12 mouse cellular contexts compared by ENCODE assay signal in genomic region chr13:92594481-92594880, GRCm38 (mm10). TPM values are rescaled to one million over a fixed set of nuclear protein-coding genes. Genes with fewer than 3 reads are reported as not detected.
DNase-seq lines count a peak whose midpoint lies in the region; ATAC-seq and TF ChIP-seq lines count a peak whose summit lies in the region.
"Had no signal": no experiment of that assay in that cellular context is flagged by ENCODE, and none has a peak within 500 bp of the region (broad histone marks: within the 10 kb centered on the region; RNA-seq: fewer than 3 reads in every experiment).

No protein-coding gene starts in this region.

- H3K9me3 ChIP-seq in heart, embryonic 13.5 days, result no peaks in the 10 kb centered on the region
- no peaks in the 10 kb centered on the region for H3K9me3 ChIP-seq in forebrain, embryonic 15.5 days
- H3K9me3 ChIP-seq in liver, embryonic 14.5 days (ENCODE audit: control insufficient read depth, low read length), result no peaks in the 10 kb centered on the region

- H3K4me2 ChIP-seq in heart, embryonic 13.5 days, result no peak overlapping the region
- H3K4me2 ChIP-seq in forebrain, embryonic 15.5 days (replicated peaks), result no peak overlapping the region
- peak overlapping the region; percentile 76 for H3K4me2 ChIP-seq in liver, embryonic 14.5 days (ENCODE audit: low read depth)

- no peaks in the 10 kb centered on the region for H3K27me3 ChIP-seq in heart, embryonic 13.5 days (replicated peaks)
- H3K27me3 ChIP-seq in forebrain, embryonic 15.5 days, result no peaks in the 10 kb centered on the region
- no peaks in the 10 kb centered on the region for H3K27me3 ChIP-seq in liver, embryonic 14.5 days (ENCODE audit: control insufficient read depth, insufficient read depth, low read length)

- H3K4me3 ChIP-seq in heart, embryonic 13.5 days, result no peak overlapping the region
- H3K4me3 ChIP-seq in forebrain, embryonic 15.5 days, result no peak overlapping the region
- no peak overlapping the region for H3K4me3 ChIP-seq in liver, embryonic 14.5 days (ENCODE audit: insufficient read depth in 1 of 2, low read depth in 2 of 2, low read length in 2 of 2)
- no peak overlapping the region for H3K4me3 ChIP-seq in gastrocnemius, adult 2 months

- DNase-seq in heart, adult 9 months (ENCODE audit: low spot score in 2 of 2), result no peak
- peak; percentile 46 for DNase-seq in Muller cell, postnatal 12 days (ENCODE audit: inconsistent ontology term)
- no peak for DNase-seq in liver, embryonic 14.5 days (ENCODE audit: low read depth in 3 of 3, low spot score in 3 of 3)
- DNase-seq in gastrocnemius, adult 2 months, result no peak
- no peak for DNase-seq in ovary, postnatal 14 days (ENCODE audit: low spot score)
- no peak for DNase-seq in testis, postnatal 10 days (ENCODE audit: low spot score)
- DNase-seq: heart, adult 18-20 months; kidney, adult 8-10 months had no signal

- no peak for TF ChIP-seq CTCF in liver, embryonic 14.5 days (IDR thresholded peaks at IDR 0.05; ENCODE audit: low read depth)
- no peak for TF ChIP-seq CTCF in gastrocnemius, adult 2 months (IDR thresholded peaks at IDR 0.05)

- H3K4me1 ChIP-seq in heart, embryonic 13.5 days, result peaks cover 34% of the 10 kb centered on the region
- peaks cover 23% of the 10 kb centered on the region for H3K4me1 ChIP-seq in forebrain, embryonic 15.5 days
- H3K4me1 ChIP-seq in liver, embryonic 14.5 days (replicated peaks; ENCODE audit: control insufficient read depth in 2 of 2, insufficient read depth in 2 of 2, low read length in 1 of 2), result peaks cover 55 to 75% of the 10 kb centered on the region in 2 experiments

- 70% methylated on average over 6 of the region's 6 CpGs for WGBS in heart, embryonic 13.5 days
- 20% methylated on average over 6 of the region's 6 CpGs for WGBS in forebrain, embryonic 15.5 days
- WGBS in liver, embryonic 14.5 days (ENCODE audit: insufficient replicate concordance), result 67% methylated on average over 6 of the region's 6 CpGs

- peak overlapping the region; percentile 60; the same call in 1 of the 2 replicates for H3K27ac ChIP-seq in heart, embryonic 13.5 days (replicated peaks)
- peak overlapping the region; percentile 41; the same call in 1 of the 2 replicates for H3K27ac ChIP-seq in forebrain, embryonic 15.5 days (replicated peaks)
- peak overlapping the region; percentile 95 for H3K27ac ChIP-seq in liver, embryonic 14.5 days
- H3K27ac ChIP-seq in gastrocnemius, adult 2 months, result no peak overlapping the region

- no peaks in the 10 kb centered on the region for H3K36me3 ChIP-seq in heart, embryonic 13.5 days
- no peaks in the 10 kb centered on the region for H3K36me3 ChIP-seq in forebrain, embryonic 15.5 days
- no peaks in the 10 kb centered on the region for H3K36me3 ChIP-seq in liver, embryonic 14.5 days (replicated peaks; ENCODE audit: control insufficient read depth, insufficient read depth, low read depth)

- intact Hi-C loops in gastrocnemius, adult 2 months (cut with DNase I), result no loop called here

- no peak overlapping the region for H3K9ac ChIP-seq in heart, embryonic 13.5 days
- no peak overlapping the region for H3K9ac ChIP-seq in forebrain, embryonic 15.5 days (replicated peaks)
- H3K9ac ChIP-seq in liver, embryonic 14.5 days (replicated peaks), result peak overlapping the region; percentile 27; the same call in 1 of the 2 replicates

- TF ChIP-seq EP300 in liver, embryonic 14.5 days (IDR thresholded peaks at IDR 0.05; ENCODE audit: low read depth), result no peak

- no peak for ATAC-seq in heart, embryonic 13.5 days (ENCODE audit: extremely low read depth, insufficient number of reproducible peaks, low FRiP score, low TSS enrichment)
- ATAC-seq in forebrain, embryonic 15.5 days (replicated peaks), result peak; percentile 65
- ATAC-seq in liver, embryonic 14.5 days (ENCODE audit: insufficient read depth), result no peak

RNA-seq across cellular contexts. Expression of gene Serinc5, which starts 16.4 kb away (rescaled TPM):
- 9.4 and 10.4 TPM in 2 replicates for polyA plus RNA-seq in heart, embryonic 13.5 days (2015; fragmentation: Nextera tagmentation; extraction: Ambion mirVana)
- polyA plus RNA-seq in forebrain, embryonic 15.5 days (2015; fragmentation: Nextera tagmentation; extraction: Ambion mirVana), result 22.5 and 23.1 TPM in 2 replicates
- 15.2 and 17.9 TPM in 2 replicates for polyA plus RNA-seq in liver, embryonic 14.5 days (2012; rRNA removed)
- 14.2 and 16.8 TPM in 2 replicates for polyA plus RNA-seq in liver, embryonic 14.5 days (2014; fragmentation: Nextera tagmentation; extraction: Ambion mirVana)
- total RNA-seq in gastrocnemius, adult 2 months (2021), result 1 to 10 TPM; 2.5 to 4.2 TPM

RNA-seq across cellular contexts. Expression of gene Spz1, which starts 18.5 kb away (rescaled TPM):
- polyA plus RNA-seq in heart, embryonic 13.5 days (2015; fragmentation: Nextera tagmentation; extraction: Ambion mirVana), result not detected in 2 replicates
- not detected in 2 replicates for polyA plus RNA-seq in forebrain, embryonic 15.5 days (2015; fragmentation: Nextera tagmentation; extraction: Ambion mirVana)
- polyA plus RNA-seq in liver, embryonic 14.5 days (2012; rRNA removed), result not detected in 2 replicates
- not detected in 2 replicates for polyA plus RNA-seq in liver, embryonic 14.5 days (2014; fragmentation: Nextera tagmentation; extraction: Ambion mirVana)
- not detected for total RNA-seq in gastrocnemius, adult 2 months (2021)
- total RNA-seq: heart, adult 18-20 months; left cerebral cortex, postnatal 36 days had no signal
- polyA plus RNA-seq: cortical plate, adult 2 months had no signal
